Mouse (Mus musculus): ENCODE measurements around the gene Inpp5d. TPM values are rescaled to one million over a fixed set of nuclear protein-coding genes. Genes with fewer than 3 reads are reported as not detected.

Inpp5d gene
- polyA plus RNA-seq, 1 experiment from 2014 or later: 3.3 TPM

Other genes with a start within 250 kb of the Inpp5d start
- 0.25 and 0.99 TPM in 2 replicates for gene Kcnj13, start 225.6 kb upstream of the Inpp5d start, polyA plus RNA-seq (2014; fragmentation: Nextera tagmentation; extraction: Ambion mirVana)
- 0.52 TPM in 1 of 2 replicates, not detected in the other for gene Snorc, start 150.0 kb upstream of the Inpp5d start, polyA plus RNA-seq (2014; fragmentation: Nextera tagmentation; extraction: Ambion mirVana)
- not detected in 2 replicates for gene Neu2, start 110.4 kb upstream of the Inpp5d start, polyA plus RNA-seq (2014; fragmentation: Nextera tagmentation; extraction: Ambion mirVana)
- 1.5 TPM in 2 replicates for gene Ngef, start 46.4 kb upstream of the Inpp5d start, polyA plus RNA-seq (2014; fragmentation: Nextera tagmentation; extraction: Ambion mirVana)
- 30.7 and 30.8 TPM in 2 replicates for gene Atg16l1, start 135.6 kb downstream of the Inpp5d start, polyA plus RNA-seq (2014; fragmentation: Nextera tagmentation; extraction: Ambion mirVana)
- gene Sag, start 183.4 kb downstream of the Inpp5d start, polyA plus RNA-seq (2014; fragmentation: Nextera tagmentation; extraction: Ambion mirVana): 2.0 and 2.3 TPM in 2 replicates
- gene Dgkd, start 233.0 kb downstream of the Inpp5d start, polyA plus RNA-seq (2014; fragmentation: Nextera tagmentation; extraction: Ambion mirVana): 30.6 and 33.5 TPM in 2 replicates